Mouse (Mus musculus): ENCODE measurements around the gene Ttll11. TPM values are rescaled to one million over a fixed set of nuclear protein-coding genes. Genes with fewer than 3 reads are reported as not detected.
A peak's percentile ranks its signal among the peaks of the same experiment; 100 is the strongest.

Ttll11 gene
- polyA plus RNA-seq, 2 experiments, result 1.2 to 2.5 TPM

- DNase-seq (ENCODE audit: low spot score), result no peak
These were observed 104.1 kb downstream of the Ttll11 start for GRCm38 (mm10) chr2:35875572-35875971.

GRCm38 (mm10) chr2:35874421-35874820, 105.3 kb downstream of the Ttll11 start:
- Histone ChIP-seq H3K36me3 (ENCODE audit: control insufficient read depth, insufficient read depth, low read length) (no peaks in the 10 kb centered on the region), H3K4me2 (replicated peaks; ENCODE audit: low read depth, low read length, severe bottlenecking) (no peak overlapping the region), H3K4me3 (replicated peaks; ENCODE audit: low read length) (no peak overlapping the region), H3K9me3 (ENCODE audit: control insufficient read depth, low read length) (no peaks in the 10 kb centered on the region), H3K27ac (replicated peaks; ENCODE audit: low read depth, low read length) (no peak overlapping the region), H3K27me3 (ENCODE audit: control insufficient read depth, insufficient read depth, low read length) (no peaks in the 10 kb centered on the region), H3K9ac (ENCODE audit: low read depth, low read length, severe bottlenecking) (no peak overlapping the region), H3K4me1 (ENCODE audit: control insufficient read depth, insufficient read depth, low read length) (peaks cover 12% of the 10 kb centered on the region)
- no peak for TF ChIP-seq POLR2A (IDR thresholded peaks at IDR 0.05; ENCODE audit: borderline replicate concordance, extremely low read depth, insufficient read depth, insufficient read length)
- 72% methylated on average over 8 of the region's 8 CpGs for WGBS
- no peak for ATAC-seq (ENCODE audit: low FRiP score, low read depth)
- DNase-seq (ENCODE audit: low spot score), result no peak

More at GRCm38 (mm10) chr2:35875572-35875971, 104.1 kb downstream of the Ttll11 start:
- no peak overlapping the region for H3K4me3 ChIP-seq (replicated peaks; ENCODE audit: low read length)
- TF ChIP-seq POLR2A (IDR thresholded peaks at IDR 0.05; ENCODE audit: borderline replicate concordance, extremely low read depth, insufficient read depth, insufficient read length), result no peak
- H3K36me3 ChIP-seq (ENCODE audit: control insufficient read depth, insufficient read depth, low read length), result no peaks in the 10 kb centered on the region
- no peaks in the 10 kb centered on the region for H3K9me3 ChIP-seq (ENCODE audit: control insufficient read depth, low read length)
- H3K4me1 ChIP-seq (ENCODE audit: control insufficient read depth, insufficient read depth, low read length), result peaks cover 12% of the 10 kb centered on the region
- WGBS, result 81% methylated on average over 7 of the region's 7 CpGs
- no peak overlapping the region for H3K27ac ChIP-seq (replicated peaks; ENCODE audit: low read depth, low read length)
- ATAC-seq (ENCODE audit: low FRiP score, low read depth), result no peak
- no peak overlapping the region for H3K9ac ChIP-seq (ENCODE audit: low read depth, low read length, severe bottlenecking)
- H3K4me2 ChIP-seq (replicated peaks; ENCODE audit: low read depth, low read length, severe bottlenecking), result no peak overlapping the region
- no peaks in the 10 kb centered on the region for H3K27me3 ChIP-seq (ENCODE audit: control insufficient read depth, insufficient read depth, low read length)

- Histone ChIP-seq H3K9me3 (ENCODE audit: control insufficient read depth, low read length) (no peaks in the 10 kb centered on the region), H3K4me2 (replicated peaks; ENCODE audit: low read depth, low read length, severe bottlenecking) (no peak overlapping the region), H3K4me1 (ENCODE audit: control insufficient read depth, insufficient read depth, low read length) (peaks cover 9% of the 10 kb centered on the region), H3K9ac (ENCODE audit: low read depth, low read length, severe bottlenecking) (no peak overlapping the region), H3K27ac (replicated peaks; ENCODE audit: low read depth, low read length) (no peak overlapping the region), H3K36me3 (ENCODE audit: control insufficient read depth, insufficient read depth, low read length) (no peaks in the 10 kb centered on the region), H3K4me3 (replicated peaks; ENCODE audit: low read length) (no peak overlapping the region), H3K27me3 (ENCODE audit: control insufficient read depth, insufficient read depth, low read length) (no peaks in the 10 kb centered on the region)
- 0 out of 2 replicates have a peak, but pooled peaks have one; percentile 44 for ATAC-seq (ENCODE audit: low FRiP score, low read depth)
- WGBS, result 21% methylated on average over 2 of the region's 2 CpGs
- no peak for TF ChIP-seq POLR2A (IDR thresholded peaks at IDR 0.05; ENCODE audit: borderline replicate concordance, extremely low read depth, insufficient read depth, insufficient read length)
- DNase-seq (ENCODE audit: low spot score), result no peak
These were observed 110.5 kb downstream of the Ttll11 start for GRCm38 (mm10) chr2:35869165-35869564.

DNA sequence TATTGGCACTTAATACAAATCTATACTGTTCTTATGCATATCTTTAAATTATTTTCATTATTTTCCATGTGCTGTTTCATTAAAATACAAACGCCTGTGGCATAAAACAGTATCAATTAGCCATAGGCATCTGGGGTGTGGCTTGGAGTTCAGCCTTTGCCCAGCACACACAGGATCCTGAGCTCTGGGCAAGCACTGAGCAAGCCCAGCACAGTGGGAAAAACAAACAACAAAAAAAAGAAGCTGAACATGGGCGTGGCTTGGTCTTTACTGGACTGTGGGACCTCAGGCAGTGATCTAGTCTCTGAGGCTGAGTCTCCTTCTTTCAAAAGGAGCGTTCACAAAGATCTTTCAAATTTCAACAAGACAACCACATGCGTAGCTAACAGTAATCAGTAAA, 116.4 kb downstream of the Ttll11 start:
- WGBS, result 78% methylated on average over 4 of the region's 4 CpGs
- ATAC-seq (ENCODE audit: low FRiP score, low read depth), result no peak
- Histone ChIP-seq H3K4me1 (ENCODE audit: control insufficient read depth, insufficient read depth, low read length) (peaks cover 13% of the 10 kb centered on the region), H3K4me3 (replicated peaks; ENCODE audit: low read length) (no peak overlapping the region), H3K36me3 (ENCODE audit: control insufficient read depth, insufficient read depth, low read length) (no peaks in the 10 kb centered on the region), H3K9ac (ENCODE audit: low read depth, low read length, severe bottlenecking) (no peak overlapping the region), H3K4me2 (replicated peaks; ENCODE audit: low read depth, low read length, severe bottlenecking) (no peak overlapping the region), H3K27me3 (ENCODE audit: control insufficient read depth, insufficient read depth, low read length) (no peaks in the 10 kb centered on the region), H3K9me3 (ENCODE audit: control insufficient read depth, low read length) (no peaks in the 10 kb centered on the region), H3K27ac (replicated peaks; ENCODE audit: low read depth, low read length) (no peak overlapping the region)
- no peak for DNase-seq (ENCODE audit: low spot score)
- TF ChIP-seq POLR2A (IDR thresholded peaks at IDR 0.05; ENCODE audit: borderline replicate concordance, extremely low read depth, insufficient read depth, insufficient read length), result no peak

- WGBS, result 83% methylated on average over 7 of the region's 7 CpGs
- H3K27ac ChIP-seq (replicated peaks; ENCODE audit: low read depth, low read length), result no peak overlapping the region
These were observed 118.5 kb downstream of the Ttll11 start for GRCm38 (mm10) chr2:35861185-35861584.

DNA sequence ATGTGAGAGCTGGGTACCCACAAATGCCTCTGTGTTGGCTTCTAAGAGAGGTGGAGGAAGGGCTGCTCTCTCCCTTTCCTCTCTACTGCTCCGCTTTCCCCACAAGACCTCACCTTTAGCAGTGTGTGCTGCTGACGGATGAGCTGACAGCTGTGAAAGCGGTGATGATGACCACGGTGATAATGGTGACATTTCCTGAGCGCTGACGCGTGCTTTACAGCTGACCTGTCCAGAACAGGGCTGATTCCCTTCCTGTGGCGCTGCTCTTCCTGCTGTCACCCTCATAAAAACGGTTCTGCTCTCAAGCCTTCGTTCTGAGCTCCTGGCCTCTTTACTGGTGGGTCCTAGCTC, 119.3 kb downstream of the Ttll11 start:
- 31% methylated on average over 10 of the region's 10 CpGs for WGBS
- H3K4me3 ChIP-seq (replicated peaks; ENCODE audit: low read length), result no peak overlapping the region
- H3K9ac ChIP-seq (ENCODE audit: low read depth, low read length, severe bottlenecking), result no peak overlapping the region
- peaks cover 13% of the 10 kb centered on the region for H3K4me1 ChIP-seq (ENCODE audit: control insufficient read depth, insufficient read depth, low read length)
- no peaks in the 10 kb centered on the region for H3K9me3 ChIP-seq (ENCODE audit: control insufficient read depth, low read length)
- H3K27me3 ChIP-seq (ENCODE audit: control insufficient read depth, insufficient read depth, low read length), result no peaks in the 10 kb centered on the region
- DNase-seq (ENCODE audit: low spot score), result no peak
- TF ChIP-seq POLR2A (IDR thresholded peaks at IDR 0.05; ENCODE audit: borderline replicate concordance, extremely low read depth, insufficient read depth, insufficient read length), result no peak
- peak overlapping the region; percentile 48 for H3K27ac ChIP-seq (replicated peaks; ENCODE audit: low read depth, low read length)
- no peak for ATAC-seq (ENCODE audit: low FRiP score, low read depth)
- H3K36me3 ChIP-seq (ENCODE audit: control insufficient read depth, insufficient read depth, low read length), result no peaks in the 10 kb centered on the region
- 0 out of 2 replicates have a peak overlapping the region, but pooled peaks have one; percentile 5 for H3K4me2 ChIP-seq (replicated peaks; ENCODE audit: low read depth, low read length, severe bottlenecking)

More at GRCm38 (mm10) chr2:35861185-35861584, 118.5 kb downstream of the Ttll11 start:
- Histone ChIP-seq H3K9me3 (ENCODE audit: control insufficient read depth, low read length) (no peaks in the 10 kb centered on the region), H3K4me3 (replicated peaks; ENCODE audit: low read length) (no peak overlapping the region), H3K9ac (ENCODE audit: low read depth, low read length, severe bottlenecking) (no peak overlapping the region), H3K36me3 (ENCODE audit: control insufficient read depth, insufficient read depth, low read length) (no peaks in the 10 kb centered on the region), H3K4me1 (ENCODE audit: control insufficient read depth, insufficient read depth, low read length) (peaks cover 13% of the 10 kb centered on the region), H3K4me2 (replicated peaks; ENCODE audit: low read depth, low read length, severe bottlenecking) (no peak overlapping the region), H3K27me3 (ENCODE audit: control insufficient read depth, insufficient read depth, low read length) (no peaks in the 10 kb centered on the region)
- TF ChIP-seq POLR2A (IDR thresholded peaks at IDR 0.05; ENCODE audit: borderline replicate concordance, extremely low read depth, insufficient read depth, insufficient read length), result no peak
- ATAC-seq (ENCODE audit: low FRiP score, low read depth) (no peak), DNase-seq (ENCODE audit: low spot score) (no peak)
